Mouse (Mus musculus) megakaryocyte, embryonic 14.5 days (primary cell): ENCODE data around the gene Trp53i13.

ENCODE experiments used
- FLI1 ChIP-seq: IDR thresholded peaks from 2 replicates; pipeline ENCODE4 v1.6.1; 2012; ENCODE audit warnings: low read length, inconsistent platforms, mixed read lengths
- GATA1 ChIP-seq: IDR thresholded peaks from 3 replicates; pipeline ENCODE4 v1.6.1; 2012; ENCODE audit warnings: mixed read lengths, low read length, inconsistent platforms, borderline replicate concordance

GRCm38 (mm10) chr11:77476216-77476615 is 39.6 kb downstream of the Trp53i13 start:
- no peak for TF ChIP-seq FLI1
- no peak for TF ChIP-seq GATA1
